Mouse (Mus musculus) gastrocnemius, postnatal 14 days (tissue): Measurements from ENCODE around the gene Smc5. TPM values are rescaled to one million over a fixed set of nuclear protein-coding genes. Genes with fewer than 3 reads are reported as not detected.

Source experiments
- DNase-seq: peaks from one replicate; pipeline ENCODE4 v3.0.0; 2021; ENCODE audit warnings: mixed read lengths
- intact Hi-C: fragments of 180-260 bp; cut with DNase I; formaldehyde crosslinking; loops from one replicate; pipeline ENCODE4 v1.15.1; 2025; ENCODE audit warnings: low total_unique reads
- long read RNA-seq, 2 experiments: library from polyadenylated mRNA; stranded (forward); transcript quantifications; one replicate each; pipeline ENCODE4 v2.0.0; 2021
- total RNA-seq, 2 experiments: library from RNA; stranded (reverse); gene quantifications; 2 replicates each; pipeline ENCODE4 v1.2.3; 2021

The Smc5 gene
- total RNA-seq, result 10 to 100 TPM; 12.5 to 13.3 TPM
- long read RNA-seq, experiment 1, full-length matches to known transcripts, result 3 of 6 reads
- long read RNA-seq, experiment 1, partial matches to known transcripts, result 0 of 6 reads
- long read RNA-seq, experiment 1, other reads (novel, unspliced or antisense), result 3 of 6 reads
- long read RNA-seq, experiment 2, full-length matches to known transcripts, result 5 of 11 reads
- long read RNA-seq, experiment 2, partial matches to known transcripts, result 0 of 11 reads
- long read RNA-seq, experiment 2, other reads (novel, unspliced or antisense), result 6 of 11 reads

DNA sequence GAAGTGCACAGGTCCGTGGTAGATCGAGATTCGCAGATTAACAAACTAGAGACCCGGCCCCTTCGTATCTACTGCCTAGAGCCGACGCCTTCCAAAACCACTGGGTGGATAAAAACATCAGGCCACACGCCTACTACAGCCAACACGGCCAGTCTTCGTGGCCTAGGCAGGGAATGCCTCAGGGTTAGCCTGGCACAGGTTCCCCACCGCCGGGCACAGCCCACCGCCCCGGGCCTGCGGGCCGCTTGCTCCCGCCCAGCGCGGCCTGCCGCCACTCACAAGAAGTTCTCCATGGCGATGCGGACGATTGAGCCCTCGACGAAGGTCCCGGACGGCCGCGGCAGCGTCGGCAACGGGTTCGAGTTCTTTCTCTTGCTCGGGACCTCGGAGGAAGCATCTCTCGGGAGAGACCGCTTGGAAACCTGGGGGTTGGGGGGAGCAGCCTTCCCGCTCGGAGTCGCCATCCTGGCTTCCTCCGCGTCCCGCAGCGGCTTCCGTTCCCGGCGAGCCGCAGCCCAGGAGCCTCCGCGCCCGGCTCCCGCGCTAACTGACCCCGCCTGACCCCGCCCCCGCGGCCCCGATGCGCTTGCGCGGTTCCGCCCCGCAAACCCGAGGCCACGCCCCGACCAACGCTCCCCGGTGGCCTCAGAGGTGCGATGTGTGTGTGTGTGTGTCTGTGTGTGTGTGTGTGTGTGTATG, at the start of gene Smc5:
TSS of gene Smc5 (minus strand) at position 543 of the 699 bp plus-strand sequence.
- peak; percentile 91 for DNase-seq
- intact Hi-C loops, result no loop called here

DNA sequence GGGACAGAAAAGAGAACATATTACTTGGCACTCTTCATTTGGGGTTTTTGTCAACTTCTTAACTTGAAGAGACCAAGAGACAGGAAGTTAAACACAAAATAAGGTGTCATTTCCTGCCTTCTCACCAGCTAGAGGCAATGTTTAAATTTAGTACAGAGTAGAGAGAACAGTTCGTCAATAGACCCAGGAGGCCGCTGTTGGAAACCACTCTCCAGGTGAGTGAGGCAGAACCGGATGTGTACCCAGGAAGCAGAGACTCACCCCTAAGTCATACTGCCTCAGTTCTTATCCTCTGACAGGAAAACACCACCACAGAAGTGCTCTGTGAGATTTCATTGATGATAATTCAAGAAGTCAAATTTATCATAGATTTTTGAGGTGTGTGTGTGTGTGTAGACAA, 49.4 kb upstream of the Smc5 start:
- intact Hi-C loops, result no loop called here
- DNase-seq, result no peak

DNA sequence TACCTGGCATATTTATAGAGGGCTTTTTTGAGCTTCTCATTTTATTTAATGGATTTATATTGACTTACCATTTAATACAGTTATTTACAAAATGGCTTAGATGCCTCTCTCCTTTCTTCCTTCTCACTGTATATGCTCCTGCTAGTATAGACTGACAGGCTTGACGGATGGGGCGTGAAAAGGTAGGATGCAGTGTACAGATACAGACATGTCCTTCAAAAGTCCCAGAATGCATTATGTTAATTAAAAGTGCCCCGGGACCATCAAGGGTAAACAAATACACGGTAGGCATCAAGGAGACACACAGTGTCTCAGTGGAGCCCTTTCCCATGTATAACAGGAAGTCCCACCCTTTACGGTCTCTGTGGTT, 44.3 kb upstream of the Smc5 start:
- intact Hi-C loops, result no loop called here
- DNase-seq, result no peak

DNA sequence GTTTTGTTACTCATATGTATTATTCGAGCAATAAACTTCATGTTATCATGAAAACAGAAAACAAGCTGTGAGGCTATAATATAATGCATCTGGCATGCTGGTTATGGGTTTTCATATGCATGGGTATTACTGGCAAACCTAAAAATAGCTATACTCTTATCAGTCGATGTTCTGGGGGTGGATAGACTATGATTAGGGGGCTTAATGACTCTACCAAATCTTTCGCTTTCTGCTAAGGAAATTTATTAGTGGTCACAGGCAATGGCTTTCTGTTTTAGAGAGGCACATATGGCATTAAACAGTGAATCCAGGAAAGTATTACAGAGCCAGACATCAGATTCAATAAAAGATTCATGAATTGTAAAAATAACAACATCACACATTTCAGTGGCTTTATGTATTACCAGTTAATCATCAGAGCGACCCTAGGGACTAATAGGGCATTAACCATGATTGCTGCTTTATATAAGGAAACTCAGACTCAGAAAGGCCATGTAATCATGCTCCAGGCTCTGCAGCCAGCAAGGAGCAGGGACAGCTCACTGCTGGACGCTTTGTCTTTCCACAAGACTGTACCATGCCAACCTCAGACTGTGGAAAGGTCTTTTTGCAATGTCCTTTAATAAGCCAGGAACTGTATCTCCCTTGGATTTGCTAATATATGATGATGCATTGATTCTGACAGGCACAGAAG, 43.7 kb upstream of the Smc5 start:
- DNase-seq, result no peak
- intact Hi-C loops, result no loop called here

DNA sequence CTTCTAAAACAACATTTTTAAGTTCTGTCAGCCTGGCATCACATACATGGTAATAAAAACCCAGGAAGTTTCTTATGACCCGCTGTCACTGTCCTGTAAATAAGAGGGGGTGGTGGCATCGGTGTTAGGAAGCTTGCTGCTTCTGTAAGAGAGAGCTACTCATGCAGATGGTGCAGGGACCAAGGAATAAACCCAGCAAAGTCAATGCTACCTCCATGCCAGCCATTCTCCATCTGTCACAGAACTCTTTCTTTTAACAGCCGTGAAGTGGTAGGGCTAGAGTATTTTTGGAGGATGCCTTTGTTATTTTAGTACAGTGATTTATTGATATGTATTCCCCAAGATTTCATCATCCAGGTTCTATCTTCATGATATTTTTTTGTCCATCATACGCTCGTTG, 43.2 kb upstream of the Smc5 start:
- intact Hi-C loops, result no loop called here
- DNase-seq, result no peak

DNA sequence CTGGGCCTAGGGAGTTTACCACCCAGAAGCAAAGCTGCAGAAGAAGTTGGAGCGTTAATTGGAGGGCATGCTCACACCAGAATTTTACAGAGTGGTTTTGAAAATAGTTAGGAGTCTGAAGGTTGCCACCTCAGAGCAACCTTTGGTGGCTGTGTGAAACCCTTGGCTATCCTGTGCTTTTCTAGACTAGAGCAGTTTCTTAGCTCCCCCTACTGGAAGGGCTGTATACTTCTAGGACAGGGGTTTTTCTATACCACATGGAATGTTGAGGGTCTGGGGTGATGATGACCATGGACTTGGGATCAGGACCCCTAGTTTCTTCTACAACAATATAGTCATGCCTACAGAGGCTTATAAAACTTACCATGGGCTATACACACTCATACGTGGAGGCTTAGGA, 36.3 kb upstream of the Smc5 start:
- intact Hi-C loops, result no loop called here
- DNase-seq, result no peak

DNA sequence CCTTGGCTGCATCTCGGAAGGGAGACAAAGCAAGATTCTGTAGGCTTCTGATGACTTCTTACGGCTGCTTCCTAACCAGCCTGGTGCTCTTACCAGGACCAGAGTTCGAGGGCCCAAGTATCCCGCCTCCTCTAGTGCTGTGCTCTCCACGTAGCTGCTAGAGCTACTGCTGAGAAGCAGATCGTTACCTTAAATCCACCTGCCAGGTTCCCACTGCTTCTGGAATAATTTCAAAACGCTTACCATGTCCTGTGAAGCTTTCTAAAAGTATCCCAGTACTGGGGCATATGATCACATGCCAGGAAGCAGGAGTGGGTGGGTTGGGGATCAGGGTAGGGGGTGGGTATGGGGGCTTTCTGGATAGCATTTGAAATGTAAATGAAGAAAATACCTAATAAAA, 33.0 kb upstream of the Smc5 start:
- no peak for DNase-seq
- intact Hi-C loops, result no loop called here

DNA sequence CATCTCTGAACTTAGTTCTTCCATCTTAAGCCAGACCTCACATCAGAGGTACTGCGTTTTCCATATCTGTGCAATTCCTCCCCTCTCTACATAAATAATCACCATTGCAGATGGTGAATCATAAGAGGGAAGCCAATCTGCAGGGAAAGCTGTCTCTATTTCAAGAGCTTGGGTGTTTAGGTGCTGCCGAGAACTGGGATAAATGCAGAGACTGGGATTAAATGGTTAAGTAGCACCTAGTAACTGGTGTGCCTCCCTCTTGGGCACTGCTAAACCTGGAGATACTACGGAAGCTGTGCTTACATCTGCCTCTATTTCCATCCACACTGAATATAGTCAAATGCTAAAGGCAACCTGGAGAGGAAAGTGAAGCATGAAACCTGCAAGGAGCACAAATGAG, 26.3 kb upstream of the Smc5 start:
- no peak for DNase-seq
- intact Hi-C loops, result no loop called here

DNA sequence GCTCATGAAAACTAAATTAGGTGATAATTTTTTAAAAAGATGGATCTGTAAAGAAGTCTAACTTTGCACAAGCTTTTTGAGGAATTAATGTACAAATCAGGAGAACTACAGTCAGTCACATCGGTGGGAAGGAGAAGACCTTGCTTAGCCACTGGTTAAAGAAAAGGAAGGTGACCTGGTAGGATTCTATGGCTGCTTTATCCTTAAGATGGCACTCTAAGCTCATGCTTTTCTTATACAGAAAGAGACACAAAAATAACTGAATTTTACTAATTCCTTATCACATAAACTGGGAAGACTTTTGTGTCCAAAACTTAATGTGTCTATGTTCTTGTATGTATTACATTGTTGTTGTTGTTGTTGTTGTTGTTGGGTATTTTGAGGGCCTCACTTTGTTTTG, 25.2 kb upstream of the Smc5 start:
- no peak for DNase-seq
- intact Hi-C loops, result no loop called here

DNA sequence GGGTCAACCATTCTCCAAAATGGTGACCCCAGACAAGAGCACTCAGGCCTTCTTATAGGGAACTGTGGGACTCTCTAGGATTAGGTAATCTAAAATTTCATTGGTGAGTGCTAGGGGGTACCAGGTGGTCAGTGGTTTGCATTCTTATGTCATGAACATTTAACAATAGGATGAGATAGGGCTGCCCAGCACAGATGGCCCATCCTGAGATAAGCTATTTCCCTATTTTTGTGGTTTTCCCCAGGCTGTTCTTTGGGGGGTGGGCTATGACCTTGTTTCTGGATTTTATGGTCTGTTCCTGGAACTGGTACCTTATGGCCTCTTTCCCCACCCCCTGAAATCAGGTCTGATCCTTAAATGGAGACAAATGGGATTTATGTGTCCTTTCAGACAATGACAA, 23.5 kb upstream of the Smc5 start:
- intact Hi-C loops, result no loop called here
- no peak for DNase-seq

DNA sequence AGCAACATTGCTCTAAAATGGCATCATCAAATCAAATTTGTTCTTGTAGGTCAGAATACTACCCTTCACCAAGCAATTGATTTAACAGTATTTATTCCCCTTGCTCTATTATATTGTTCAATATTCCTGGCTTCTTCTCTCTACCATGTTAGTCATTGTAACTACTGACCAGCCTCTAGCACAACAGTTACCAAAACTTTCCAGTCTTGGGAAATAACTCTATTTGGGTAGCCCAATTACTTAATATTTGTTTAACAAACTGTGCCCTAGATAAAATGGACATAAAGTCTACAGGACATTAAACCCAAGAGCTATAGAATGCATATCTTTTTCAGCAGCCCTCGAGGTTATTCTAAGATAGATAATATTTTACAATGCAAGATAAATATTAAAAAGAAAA, 15.6 kb upstream of the Smc5 start:
- intact Hi-C loops, result no loop called here

DNA sequence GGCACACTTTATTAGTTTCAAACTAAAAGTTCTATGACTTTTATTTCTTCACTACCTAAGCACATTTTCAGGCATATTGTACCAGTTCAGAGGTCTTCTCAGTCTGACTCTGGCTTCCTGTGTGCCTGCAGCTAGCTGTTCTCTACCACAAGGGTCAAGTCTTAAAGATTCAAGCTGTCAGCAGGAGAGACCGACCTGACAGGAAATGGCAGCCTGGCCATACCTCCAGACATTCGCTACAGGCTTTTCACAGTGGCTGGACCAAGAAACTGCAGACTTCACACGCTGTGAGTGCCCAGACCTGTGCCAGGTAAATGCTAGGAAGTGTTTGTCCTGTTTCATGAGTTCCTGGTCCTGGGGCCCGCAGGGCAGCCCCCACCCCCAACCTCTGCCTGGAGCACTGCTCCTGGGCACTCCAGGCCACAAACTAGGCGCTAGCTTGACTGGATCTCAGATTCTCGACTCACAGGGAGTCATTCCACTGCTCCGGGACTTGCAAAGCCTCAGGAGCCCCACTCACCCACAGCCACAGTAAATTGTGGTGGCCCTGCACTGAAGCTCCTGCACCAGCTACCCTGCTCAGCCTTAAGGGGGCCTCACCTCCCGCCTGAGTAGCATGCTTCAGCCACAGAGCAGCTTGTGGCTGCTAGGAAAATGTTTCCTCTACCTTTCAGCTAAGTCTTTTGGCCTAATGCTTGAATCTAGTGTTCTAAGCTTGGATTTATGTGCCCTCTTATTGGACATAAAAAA, 8.4 kb upstream of the Smc5 start:
- intact Hi-C loops, result no loop called here

More for the DNA sequence above, 15.6 kb upstream of the Smc5 start:
- DNase-seq, result no peak

DNA sequence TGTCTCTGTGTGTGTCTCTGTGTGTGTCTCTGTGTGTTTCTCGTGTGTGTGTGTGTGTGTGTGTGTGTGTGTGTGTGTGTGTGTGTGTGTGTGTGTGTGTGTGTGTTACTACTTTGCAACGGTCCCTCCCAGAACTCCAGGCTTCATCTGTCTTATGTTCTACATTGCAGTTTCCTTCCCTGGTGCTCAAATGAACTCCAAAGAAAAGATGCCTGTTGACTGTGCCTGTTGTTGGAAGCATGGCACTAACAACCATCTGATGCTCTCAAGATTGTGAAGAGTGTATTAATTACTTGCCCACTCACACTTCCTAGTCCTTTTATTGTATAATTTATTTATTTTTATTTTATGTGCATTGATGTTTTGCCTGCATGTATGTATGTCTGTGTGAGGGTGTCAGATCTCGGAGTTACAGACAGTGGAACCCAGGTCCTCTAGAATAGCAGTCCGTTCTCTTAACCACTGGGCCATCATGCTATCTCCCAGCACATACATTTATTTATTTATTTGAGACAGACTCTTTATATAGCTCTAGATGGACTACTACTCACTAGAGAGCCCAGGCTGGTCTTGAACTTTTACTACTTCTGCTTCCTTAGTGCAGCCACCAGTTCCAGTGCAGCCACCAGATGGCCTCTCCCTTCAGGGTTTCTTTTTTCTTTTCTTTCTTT, 492 bp upstream of the Smc5 start:
- intact Hi-C loops, result no loop called here
- DNase-seq, result no peak

More for the DNA sequence above, 8.4 kb upstream of the Smc5 start:
- no peak for DNase-seq

DNA sequence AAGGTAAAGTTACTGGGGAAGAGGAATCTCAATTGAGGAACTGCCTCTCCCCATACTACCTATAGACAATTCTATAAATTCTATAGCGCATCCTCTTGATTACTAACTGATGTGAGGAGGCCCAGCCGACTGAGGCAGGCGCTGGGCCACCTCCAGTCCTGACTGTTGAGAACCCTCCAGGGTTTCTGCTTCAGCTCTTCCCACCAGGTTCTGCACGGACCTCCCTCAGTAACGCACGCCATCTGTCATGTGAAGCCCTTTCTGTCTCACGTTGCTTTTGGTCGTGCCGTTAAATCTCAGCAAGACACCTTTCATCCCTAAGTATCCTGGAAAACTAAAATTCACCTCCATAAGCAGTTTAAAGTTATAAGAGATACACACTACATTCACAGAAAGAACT, 16.9 kb downstream of the Smc5 start:
- DNase-seq, result no peak
- intact Hi-C loops, result no loop called here

DNA sequence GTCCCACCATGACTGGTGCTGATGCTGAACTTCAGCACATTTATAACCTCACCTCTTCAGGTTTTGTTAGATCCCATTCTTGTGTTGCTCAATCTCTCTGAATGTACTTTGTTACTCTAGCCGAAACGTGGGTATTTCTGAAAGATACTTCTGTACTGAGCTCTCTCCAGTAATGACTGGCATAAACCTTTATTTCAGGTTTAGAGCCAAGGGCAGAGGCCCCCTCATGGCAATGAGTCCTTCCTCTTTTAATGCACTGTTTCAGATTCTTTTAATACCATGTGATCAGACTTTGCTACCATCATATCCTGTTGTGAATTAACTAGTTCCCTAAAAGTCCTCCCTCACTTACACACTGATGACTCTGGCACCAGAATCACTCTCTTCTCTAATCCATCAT, 27.2 kb downstream of the Smc5 start:
- DNase-seq, result no peak
- intact Hi-C loops, result no loop called here

DNA sequence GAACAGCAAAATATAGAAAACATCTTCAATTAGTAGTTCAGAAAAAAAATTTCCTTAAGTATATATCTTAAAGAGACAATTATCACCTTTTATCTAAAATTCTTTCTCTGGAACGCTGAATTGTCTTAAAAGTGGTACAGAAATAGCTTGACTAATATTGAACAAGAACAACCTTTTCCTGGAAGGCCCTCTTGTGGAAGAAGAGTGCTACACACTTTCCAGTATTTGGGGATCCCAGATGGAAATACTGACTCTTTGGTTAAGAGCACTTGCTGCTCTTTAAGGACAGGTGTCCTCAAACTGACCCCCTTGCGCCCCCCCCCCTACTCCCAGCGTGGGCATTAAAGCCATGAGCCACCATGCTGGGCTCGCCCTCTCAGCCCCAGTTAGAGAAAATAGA, 48.6 kb downstream of the Smc5 start:
- intact Hi-C loops, result no loop called here

DNA sequence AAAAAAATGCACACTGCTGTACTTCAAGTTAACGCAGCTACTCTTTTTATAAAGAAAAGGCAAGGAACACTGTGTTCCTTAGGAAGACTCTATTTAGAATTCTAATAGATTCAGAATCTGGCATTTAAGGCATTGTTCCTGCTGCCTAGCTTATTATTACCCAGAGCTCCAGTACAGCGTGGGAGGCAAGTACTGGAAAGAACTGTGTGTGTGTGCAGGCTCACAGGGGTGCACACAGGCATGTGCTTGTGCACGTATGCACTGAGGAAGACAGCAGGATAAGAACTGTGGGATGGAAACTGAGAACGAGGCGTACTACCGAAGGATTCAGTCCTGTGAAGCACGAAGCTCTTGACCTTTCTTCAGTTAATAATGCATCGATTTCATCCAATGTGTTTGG, 59.4 kb downstream of the Smc5 start:
- DNase-seq, result no peak
- intact Hi-C loops, result no loop called here

More for the DNA sequence above, 48.6 kb downstream of the Smc5 start:
- no peak for DNase-seq

DNA sequence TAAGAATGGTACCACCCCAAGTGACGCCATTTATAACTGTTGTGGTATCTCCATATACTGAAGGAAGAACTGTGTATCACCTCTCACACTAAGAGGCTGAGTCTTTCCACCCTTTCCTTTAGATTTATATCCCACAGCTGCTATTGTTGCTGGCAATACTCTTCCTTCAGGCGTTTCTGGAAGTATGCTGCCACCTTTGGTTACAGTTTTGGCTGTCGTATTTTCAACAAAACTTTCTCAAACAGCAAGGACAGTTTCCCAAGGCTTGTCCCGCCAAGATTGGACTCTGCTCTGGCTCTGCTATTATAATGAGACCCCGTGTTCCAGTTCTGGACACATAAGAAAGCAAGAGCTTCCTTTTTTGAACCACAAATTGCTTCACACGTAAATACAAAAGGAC, 62.4 kb downstream of the Smc5 start:
- intact Hi-C loops, result no loop called here
- no peak for DNase-seq

DNA sequence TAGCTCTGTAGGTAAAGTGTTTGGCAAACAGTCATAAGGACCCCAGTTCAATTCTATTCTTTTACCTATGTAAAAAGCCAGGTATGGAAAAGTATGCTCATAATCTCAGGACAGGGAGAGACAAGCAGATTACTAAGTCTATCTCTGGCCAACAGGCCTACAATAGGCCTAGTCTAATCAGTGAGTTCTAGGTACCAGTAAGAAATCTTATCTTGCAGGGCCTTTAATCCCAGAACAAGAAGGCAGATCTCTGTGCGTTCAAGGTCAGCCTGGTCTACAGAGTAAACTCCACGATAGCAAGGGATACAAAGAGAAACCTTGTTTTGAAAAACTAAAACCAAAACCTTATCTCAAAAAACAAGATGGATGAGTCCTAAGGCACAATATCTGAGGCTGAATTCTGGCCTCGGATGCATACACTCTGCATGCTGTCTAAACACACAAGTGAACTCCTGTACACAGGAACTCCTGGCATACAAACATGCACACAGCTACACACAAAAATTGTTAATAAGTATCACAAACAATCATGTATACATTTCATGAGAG, 70.1 kb downstream of the Smc5 start:
- intact Hi-C loops, result no loop called here
- no peak for DNase-seq
